Mouse (Mus musculus): ENCODE results near the gene Ptcra. TPM values are rescaled to one million over a fixed set of nuclear protein-coding genes. Genes with fewer than 3 reads are reported as not detected.
"Not testable (repeated sequence)": the region's sequence is repeated elsewhere in the genome, so short reads cannot be mapped to it uniquely, and the experiment has no call there.

The Ptcra gene
- polyA plus RNA-seq, 1 experiment from 2014 or later, result not detected

- 88% methylated on average over 3 of the region's 3 CpGs for WGBS (ENCODE audit: missing documents)
- peaks cover 26% of the 10 kb centered on the region for H3K79me2 ChIP-seq (ENCODE audit: inconsistent target)
- H3K36me3 ChIP-seq (ENCODE audit: inconsistent target), result peaks cover 53% of the 10 kb centered on the region
- no peak overlapping the region for H3K27ac ChIP-seq
- no peak overlapping the region for H3K4me3 ChIP-seq (ENCODE audit: inconsistent target)
These were observed 12.6 kb upstream of the Ptcra start for GRCm38 (mm10) chr17:46776087-46776486.

- peaks cover 46% of the 10 kb centered on the region for H3K36me3 ChIP-seq (ENCODE audit: inconsistent target)
- H3K27ac ChIP-seq, result no peak overlapping the region
- no peak overlapping the region for H3K4me3 ChIP-seq (ENCODE audit: inconsistent target)
- H3K79me2 ChIP-seq (ENCODE audit: inconsistent target), result peaks cover 16% of the 10 kb centered on the region
- 98% methylated on average over 9 of the region's 9 CpGs for WGBS (ENCODE audit: missing documents)
These were observed 11.6 kb upstream of the Ptcra start for GRCm38 (mm10) chr17:46775070-46775469.

DNA sequence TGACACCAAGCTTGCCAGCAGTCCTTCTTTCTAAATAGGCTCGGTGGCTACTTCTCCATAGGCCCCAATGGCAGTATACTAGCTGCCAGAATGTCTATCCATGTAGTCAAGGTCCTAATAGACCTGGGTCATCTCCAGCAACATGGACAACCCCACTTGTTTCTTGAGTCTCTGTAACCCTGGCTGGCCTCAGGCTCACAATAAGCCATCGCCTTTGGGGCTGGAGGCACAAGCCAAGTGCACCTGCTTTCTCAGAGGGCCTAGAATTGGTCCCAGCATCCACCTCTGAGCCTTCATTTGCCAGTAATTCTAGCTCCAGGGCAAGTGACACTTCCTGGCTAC is 10.6 kb upstream of the Ptcra start:
- WGBS (ENCODE audit: missing documents), result 75% methylated on average over 2 of the region's 2 CpGs
- Histone ChIP-seq H3K4me3 (ENCODE audit: inconsistent target) (no peak overlapping the region), H3K36me3 (ENCODE audit: inconsistent target) (peaks cover 37% of the 10 kb centered on the region), H3K79me2 (ENCODE audit: inconsistent target) (peaks cover 6% of the 10 kb centered on the region; the same call in 1 of the 2 replicates), H3K27ac (no peak overlapping the region)

DNA sequence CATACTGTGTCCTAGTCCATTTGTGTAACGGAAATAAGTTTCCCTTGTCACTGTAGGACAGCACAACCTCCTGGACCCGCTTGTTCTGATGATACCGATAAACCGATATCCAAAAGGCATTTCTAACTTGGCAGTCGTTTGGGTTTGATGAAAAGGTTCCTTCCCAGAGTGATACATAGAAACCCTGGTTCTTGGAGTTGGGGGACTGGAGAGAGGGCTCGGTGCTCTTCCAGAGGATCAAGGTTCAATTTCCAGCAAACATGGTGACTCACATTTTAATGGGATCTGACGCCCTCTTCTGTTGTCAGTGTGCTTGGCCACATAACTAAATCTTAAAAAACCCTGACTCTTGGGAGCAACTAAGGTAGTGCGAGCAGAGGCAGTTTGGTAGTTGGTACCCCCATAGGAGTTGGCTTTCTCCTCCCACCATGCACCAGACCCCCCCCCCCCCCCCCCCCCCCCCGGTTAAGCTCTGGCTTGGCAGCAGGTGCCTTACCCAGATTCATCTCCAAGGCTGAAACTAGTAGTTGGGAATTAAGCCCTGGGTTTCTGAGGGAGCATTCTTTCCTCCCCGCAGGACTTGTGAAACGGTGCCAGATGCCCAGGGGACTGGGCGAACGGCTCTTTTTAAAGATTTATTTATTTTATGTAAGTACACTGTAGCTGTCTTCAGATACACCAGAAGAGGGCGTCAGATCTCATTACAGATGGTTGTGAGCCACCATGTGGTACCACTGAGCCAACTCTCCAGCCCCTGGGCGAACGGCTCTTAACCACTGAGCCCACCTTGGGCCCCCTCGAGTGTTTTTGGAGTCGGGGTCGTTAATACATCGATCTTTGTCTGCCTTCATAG is 10.0 kb upstream of the Ptcra start:
- Histone ChIP-seq H3K36me3 (ENCODE audit: inconsistent target) (peaks cover 31% of the 10 kb centered on the region), H3K4me3 (ENCODE audit: inconsistent target) (peak overlapping the region; percentile 69), H3K79me2 (ENCODE audit: inconsistent target) (peaks cover under 1% of the 10 kb centered on the region; the same call in 1 of the 2 replicates), H3K27ac (peak overlapping the region; percentile 82)
- 10% methylated on average over 18 of the region's 20 CpGs for WGBS (ENCODE audit: missing documents)

DNA sequence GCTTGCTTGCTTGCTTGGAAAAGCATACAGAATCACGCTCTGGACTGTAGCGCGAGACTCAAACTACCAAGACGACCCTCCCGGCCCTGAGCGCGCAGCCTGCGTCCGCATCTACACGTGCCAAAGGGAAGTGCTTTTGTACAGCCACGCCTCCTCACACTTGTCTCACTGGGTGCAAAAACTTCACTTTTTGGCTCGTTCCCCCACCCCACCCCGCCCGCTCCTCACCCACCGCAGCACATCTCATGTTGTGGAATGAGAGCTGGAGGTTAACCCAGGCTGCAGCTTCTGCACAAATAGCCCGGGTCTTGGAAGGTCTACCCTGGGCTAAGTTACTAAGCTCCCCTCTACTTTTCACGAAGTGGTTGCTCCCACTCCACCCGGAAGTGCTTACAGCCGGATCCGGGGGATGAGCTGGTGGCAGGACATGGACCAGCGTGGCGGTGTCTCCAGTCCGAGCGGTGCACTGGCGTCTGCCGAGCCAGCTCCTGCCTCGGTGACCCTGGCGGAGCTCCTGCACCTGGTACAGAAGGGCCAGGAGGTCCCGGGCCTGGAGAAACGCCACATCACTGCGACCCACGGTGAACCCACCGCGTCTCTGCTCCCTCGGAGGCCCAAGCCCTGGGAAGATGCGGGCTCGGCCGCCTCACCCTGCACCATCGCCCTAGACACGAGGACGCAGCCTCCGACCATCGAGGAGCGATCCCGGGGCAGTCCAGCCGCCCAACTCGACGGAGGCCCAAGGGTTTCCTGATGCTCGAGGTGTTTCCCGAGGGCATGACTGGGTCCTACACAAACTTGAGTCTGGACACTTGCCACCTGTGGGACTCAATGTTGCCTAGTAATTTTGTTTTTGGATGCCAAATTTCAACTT is 9.1 kb upstream of the Ptcra start, which contains the start of gene 2310039H08Rik:
Gene 2310039H08Rik (plus strand): TSS at position 232 of the 874 bp plus-strand sequence.
- Histone ChIP-seq H3K27ac (peak within 1 kb of the TSS; percentile 82), H3K36me3 (ENCODE audit: inconsistent target) (peaks cover 23% of the 10 kb centered on the region), H3K79me2 (ENCODE audit: inconsistent target) (no peaks in the 10 kb centered on the region), H3K4me3 (ENCODE audit: inconsistent target) (peak within 1 kb of the TSS; percentile 69)
- under 1% methylated on average over 50 of the region's 50 CpGs for WGBS (ENCODE audit: missing documents)

GRCm38 (mm10) chr17:46772038-46772403 is 8.5 kb upstream of the Ptcra start:
- Histone ChIP-seq H3K4me3 (ENCODE audit: inconsistent target) (peak overlapping the region; percentile 69), H3K27ac (peak overlapping the region; percentile 82), H3K79me2 (ENCODE audit: inconsistent target) (no peaks in the 10 kb centered on the region), H3K36me3 (ENCODE audit: inconsistent target) (peaks cover 19% of the 10 kb centered on the region)
- WGBS (ENCODE audit: missing documents), result 0% methylated on average over 5 of the region's 5 CpGs

DNA sequence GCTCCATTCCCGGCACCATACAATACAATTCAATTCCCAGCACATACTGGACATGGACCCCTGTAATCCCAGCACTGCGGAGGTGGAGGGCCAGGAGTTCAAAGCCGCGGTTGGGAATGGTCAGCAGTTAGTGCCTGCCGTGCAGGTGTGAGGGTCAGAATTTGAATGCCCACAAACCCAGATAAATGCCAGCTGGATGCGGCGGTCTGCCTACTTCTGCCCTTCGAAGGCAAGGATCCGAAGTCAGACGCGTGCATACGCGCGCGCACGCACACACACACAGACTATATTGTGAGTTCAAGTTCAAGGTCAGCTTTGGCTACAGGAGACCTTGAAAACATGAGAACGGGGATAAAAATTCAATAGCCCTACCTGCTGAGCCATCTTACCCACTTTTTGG is 8.1 kb upstream of the Ptcra start:
- peak overlapping the region; percentile 69; the same call in 1 of the 2 replicates for H3K4me3 ChIP-seq (ENCODE audit: inconsistent target)
- H3K27ac ChIP-seq, result no peak overlapping the region; the same call in 1 of the 2 replicates
- H3K79me2 ChIP-seq (ENCODE audit: inconsistent target), result no peaks in the 10 kb centered on the region
- H3K36me3 ChIP-seq (ENCODE audit: inconsistent target), result peaks cover 19% of the 10 kb centered on the region
- 83% methylated on average over 17 of the region's 17 CpGs for WGBS (ENCODE audit: missing documents)

DNA sequence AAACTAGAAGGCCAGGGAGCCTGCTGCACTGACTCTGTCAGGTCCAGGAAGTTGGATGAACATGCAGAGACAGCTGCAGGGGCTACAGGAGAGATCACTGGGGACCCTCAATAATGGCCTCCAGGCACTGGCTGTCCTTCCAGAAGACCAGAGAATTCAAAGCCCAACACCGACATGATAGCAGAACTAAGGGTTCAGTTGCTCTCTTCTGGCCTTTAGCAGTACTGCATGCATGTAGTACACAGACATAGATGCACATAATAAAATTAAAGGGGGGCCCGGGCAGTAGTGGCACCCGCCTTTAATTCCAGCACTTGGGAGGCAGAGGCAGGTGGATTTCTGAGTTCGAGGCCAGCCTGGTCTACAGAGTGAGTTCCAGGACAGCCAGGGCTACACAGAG is 7.5 kb upstream of the Ptcra start:
- H3K79me2 ChIP-seq (ENCODE audit: inconsistent target), result no peaks in the 10 kb centered on the region
- no peak overlapping the region for H3K4me3 ChIP-seq (ENCODE audit: inconsistent target)
- WGBS (ENCODE audit: missing documents), result 97% methylated on average over 2 of the region's 4 CpGs
- no peak overlapping the region for H3K27ac ChIP-seq
- H3K36me3 ChIP-seq (ENCODE audit: inconsistent target), result peaks cover 13% of the 10 kb centered on the region

DNA sequence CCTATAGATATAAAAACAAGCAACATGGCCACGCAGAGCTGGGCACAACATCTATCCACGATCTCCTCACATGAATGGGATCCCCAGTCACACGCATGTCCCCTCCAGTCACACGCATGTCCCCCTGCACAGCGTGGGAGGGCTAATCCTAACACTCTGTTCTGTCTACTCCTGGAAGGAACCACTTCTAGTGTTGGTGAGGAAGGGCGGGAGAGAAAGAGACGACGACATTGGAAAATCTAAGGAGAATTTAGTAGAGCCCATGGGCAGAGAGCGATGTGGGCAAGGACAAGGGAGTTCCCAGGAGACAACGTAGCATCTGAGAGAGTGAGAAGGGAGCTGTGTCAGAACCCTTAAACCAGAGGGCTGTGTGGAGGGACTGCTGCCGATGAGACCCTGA is 7.0 kb upstream of the Ptcra start:
- Histone ChIP-seq H3K4me3 (ENCODE audit: inconsistent target) (no peak overlapping the region), H3K36me3 (ENCODE audit: inconsistent target) (peaks cover 9% of the 10 kb centered on the region), H3K79me2 (ENCODE audit: inconsistent target) (no peaks in the 10 kb centered on the region), H3K27ac (no peak overlapping the region)
- 95% methylated on average over 11 of the region's 11 CpGs for WGBS (ENCODE audit: missing documents)

- 30% methylated on average over 8 of the region's 8 CpGs for WGBS (ENCODE audit: missing documents)
- Histone ChIP-seq H3K36me3 (ENCODE audit: inconsistent target) (no peaks in the 10 kb centered on the region), H3K79me2 (ENCODE audit: inconsistent target) (no peaks in the 10 kb centered on the region), H3K4me3 (ENCODE audit: inconsistent target) (no peak overlapping the region), H3K27ac (no peak overlapping the region)
These were observed 4.4 kb upstream of the Ptcra start for GRCm38 (mm10) chr17:46767868-46768267.

- H3K27ac ChIP-seq; H3K36me3 ChIP-seq (ENCODE audit: inconsistent target); H3K79me2 ChIP-seq (ENCODE audit: inconsistent target); H3K4me3 ChIP-seq (ENCODE audit: inconsistent target): not testable (repeated sequence)
- 87% methylated on average over 4 of the region's 9 CpGs for WGBS (ENCODE audit: missing documents)
These were observed 1.4 kb upstream of the Ptcra start for GRCm38 (mm10) chr17:46764916-46765315.

GRCm38 (mm10) chr17:46758753-46759152 is 4.8 kb downstream of the Ptcra start:
- no peaks in the 10 kb centered on the region for H3K36me3 ChIP-seq (ENCODE audit: inconsistent target)
- H3K27ac ChIP-seq, result no peak overlapping the region
- no peak overlapping the region for H3K4me3 ChIP-seq (ENCODE audit: inconsistent target)
- WGBS (ENCODE audit: missing documents), result 92% methylated on average over 12 of the region's 12 CpGs
- H3K79me2 ChIP-seq (ENCODE audit: inconsistent target), result no peaks in the 10 kb centered on the region

DNA sequence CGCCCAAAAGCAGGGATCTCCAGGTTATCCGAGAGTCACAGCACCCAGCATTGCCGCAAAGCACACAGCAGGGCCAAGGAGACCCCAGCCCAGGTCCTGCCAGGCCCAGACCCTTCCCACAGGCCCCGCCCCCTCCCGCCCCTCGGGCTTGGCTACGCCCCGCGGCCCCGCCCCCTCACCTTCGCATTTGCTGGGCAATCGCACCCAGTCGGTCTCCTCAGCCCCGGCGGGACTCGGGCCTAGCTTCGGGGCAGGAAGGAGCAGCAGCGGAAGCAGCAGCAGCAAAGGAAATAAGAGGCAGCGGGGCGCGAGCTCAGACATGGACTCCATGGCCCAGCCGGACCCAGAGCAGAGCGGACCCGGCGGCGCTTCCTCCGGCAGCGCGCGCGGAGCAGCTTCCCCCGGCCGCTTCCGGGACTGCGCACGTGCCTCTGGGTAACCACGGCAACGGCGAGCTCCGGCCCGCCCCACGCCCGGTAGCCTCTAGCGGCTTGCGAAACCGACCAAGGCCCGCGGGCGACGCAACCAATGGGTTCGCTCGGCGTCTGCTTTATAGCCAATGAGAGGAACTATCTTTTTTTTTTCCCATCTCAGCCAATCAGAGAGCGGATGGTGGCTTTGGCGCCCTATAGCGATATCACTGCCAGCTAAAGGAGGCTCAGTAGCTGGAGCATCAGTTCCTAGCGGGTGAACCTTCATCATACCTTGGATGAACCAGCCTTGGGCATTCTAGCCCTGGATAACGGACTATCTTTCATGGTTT is 11.5 kb downstream of the Ptcra start, which contains the start of gene Cnpy3:
Gene Cnpy3 (minus strand): TSS at position 421 of the 763 bp plus-strand sequence.
- Histone ChIP-seq H3K79me2 (ENCODE audit: inconsistent target) (peaks cover 43% of the 10 kb centered on the region), H3K36me3 (ENCODE audit: inconsistent target) (no peaks in the 10 kb centered on the region), H3K27ac (peak within 1 kb of the TSS; percentile 86), H3K4me3 (ENCODE audit: inconsistent target) (peak within 1 kb of the TSS; percentile 44)
- 2% methylated on average over 49 of the region's 58 CpGs for WGBS (ENCODE audit: missing documents)
